Mouse (Mus musculus) cerebellum, adult (tissue): ENCODE data around the gene Prl7a2.

Experiments
- ATAC-seq: cut with Nextera tagmentation; 2 replicates; pipeline ENCODE4 v1.9.2; 2017; ENCODE audit warnings: mild to moderate bottlenecking, moderate library complexity, mixed read lengths; ENCODE audit not compliant: insufficient number of reproducible peaks, low FRiP score, low TSS enrichment

Prl7a2 gene

GRCm38 (mm10) chr13:27667936-27668335 is at the start of gene Prl7a2:
Gene Prl7a2, minus strand, starts transcription at chr13:27668036.
- no peak for ATAC-seq

- ATAC-seq = no peak
Observed at GRCm38 (mm10) chr13:27716636-27717035, 48.8 kb upstream of the Prl7a2 start, which contains the start of gene Prl7d1. Gene Prl7d1, minus strand, starts transcription at chr13:27716736.

GRCm38 (mm10) chr13:27706521-27706920 is 38.7 kb upstream of the Prl7a2 start:
- ATAC-seq = no peak

- no peak for ATAC-seq
Observed at GRCm38 (mm10) chr13:27660747-27661146, 7.1 kb downstream of the Prl7a2 start.

GRCm38 (mm10) chr13:27642393-27642792 is 25.4 kb downstream of the Prl7a2 start, which contains the start of gene Prl7a1:
Gene Prl7a1, minus strand, starts transcription at chr13:27642493.
- no peak for ATAC-seq

GRCm38 (mm10) chr13:27610482-27610881 is 57.4 kb downstream of the Prl7a2 start, which contains the start of gene Prl7b1:
Gene Prl7b1, minus strand, starts transcription at chr13:27610582.
- no peak for ATAC-seq
